Mouse (Mus musculus) lung, adult 2 months (tissue): ENCODE data around the gene Itpk1.

Source experiments
- CTCF ChIP-seq: fragments of 200-500 bp; IDR thresholded peaks from 2 replicates; pipeline ENCODE4 v1.5.1; 2011; ENCODE audit warnings: mild to moderate bottlenecking, low read length, control low read depth; ENCODE audit not compliant: insufficient read depth
- POLR2A ChIP-seq: fragments of 200-500 bp; IDR thresholded peaks from 2 replicates; pipeline ENCODE4 v1.6.1; 2011; ENCODE audit warnings: low read depth, mild to moderate bottlenecking, control low read depth, low read length, borderline replicate concordance; ENCODE audit errors: extremely low read depth

- TF ChIP-seq CTCF (no peak), POLR2A (no peak)
Measured at GRCm38 (mm10) chr12:102571666-102572065, 133.1 kb downstream of the Itpk1 start.
